Mouse (Mus musculus) cortical plate, adult 2 months (tissue): ENCODE data around the gene Adh6a.

Experiments used
- CTCF ChIP-seq: fragments of 200-500 bp; IDR thresholded peaks from 2 replicates; pipeline ENCODE4 v1.5.1; 2011; ENCODE audit warnings: mild to moderate bottlenecking, control low read depth, low read length; ENCODE audit not compliant: insufficient read depth; ENCODE audit errors: extremely low read depth
- POLR2A ChIP-seq: fragments of 200-500 bp; IDR thresholded peaks from 2 replicates; pipeline ENCODE4 v1.6.1; 2011; ENCODE audit warnings: mild to moderate bottlenecking, low read length, control low read depth; ENCODE audit not compliant: insufficient read depth; ENCODE audit errors: extremely low read depth

DNA sequence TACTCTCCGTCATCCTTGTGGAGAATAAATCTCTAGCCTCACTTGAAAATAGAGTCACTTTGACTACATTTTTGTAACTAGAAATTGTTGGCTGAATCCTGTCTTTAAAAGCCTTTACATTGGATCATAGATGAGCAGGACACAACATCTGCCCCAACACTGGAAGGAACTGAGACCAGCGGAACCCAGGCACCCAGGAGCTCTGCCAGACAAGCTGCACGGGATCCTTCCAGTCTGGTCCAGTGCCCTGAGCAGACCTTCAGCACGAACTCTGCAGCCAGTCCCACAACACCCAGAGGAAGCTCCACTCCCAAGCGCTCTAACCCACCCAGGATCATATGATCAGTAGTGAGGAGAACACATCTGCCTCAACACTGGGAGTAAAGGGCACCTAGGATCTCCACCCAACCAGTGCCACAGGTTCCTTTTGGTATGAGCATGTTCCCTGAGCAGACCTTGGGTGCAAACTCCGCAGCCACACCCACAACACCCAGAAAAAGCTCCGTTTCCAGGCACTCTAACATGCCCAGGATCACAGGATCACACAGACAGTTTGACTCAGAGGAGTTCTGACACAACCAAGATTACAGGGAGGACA, 19.7 kb upstream of the Adh6a start:
- TF ChIP-seq POLR2A (no peak), CTCF (no peak)
